Mouse (Mus musculus) neural tube, embryonic 14.5 days (tissue): ENCODE data around the gene Dact2. TPM values are rescaled to one million over a fixed set of nuclear protein-coding genes. Genes with fewer than 3 reads are reported as not detected.
A peak's percentile ranks its signal among the peaks of the same experiment; 100 is the strongest.

ENCODE experiments used
- ATAC-seq: fragments of 200-750 bp; cut with Nextera tagmentation; 2 replicates; pipeline ENCODE4 v1.8.0; 2017; ENCODE audit warnings: low read depth, mild to moderate bottlenecking, moderate TSS enrichment, moderate library complexity
- H3K27ac ChIP-seq: fragments of 300-500 bp; sonication (generic); 2 replicates; pipeline ENCODE4 v1.5.1; 2014; ENCODE audit warnings: low read depth, mild to moderate bottlenecking, control low read depth, low read length, moderate library complexity, mixed read lengths
- H3K27me3 ChIP-seq: fragments of 300-500 bp; sonication (generic); 2 replicates; pipeline ENCODE4 v1.6.1; 2014; ENCODE audit warnings: low read length; ENCODE audit not compliant: control insufficient read depth, insufficient read depth
- H3K36me3 ChIP-seq: fragments of 300-500 bp; sonication (generic); 2 replicates; pipeline ENCODE4 v1.6.1; 2014; ENCODE audit warnings: low read length, mixed read lengths; ENCODE audit not compliant: control insufficient read depth, insufficient read depth
- H3K4me1 ChIP-seq: fragments of 300-500 bp; sonication (generic); 2 replicates; pipeline ENCODE4 v1.6.1; 2014; ENCODE audit warnings: low read length; ENCODE audit not compliant: control insufficient read depth, insufficient read depth
- H3K4me2 ChIP-seq: fragments of 300-500 bp; sonication (generic); 2 replicates; pipeline ENCODE4 v1.6.1; 2014; ENCODE audit warnings: mild to moderate bottlenecking, low read depth, low read length, control low read depth
- H3K4me3 ChIP-seq: fragments of 300-500 bp; sonication (generic); 2 replicates; pipeline ENCODE4 v1.5.1; 2014; ENCODE audit warnings: low read depth, low read length, control low read depth, mixed read lengths
- H3K9ac ChIP-seq: fragments of 300-500 bp; sonication (generic); replicated peaks from 2 replicates; pipeline ENCODE4 v1.6.1; 2014; ENCODE audit warnings: low read depth, mild to moderate bottlenecking, control low read depth, low read length, mixed read lengths
- H3K9me3 ChIP-seq: fragments of 300-500 bp; sonication (generic); 2 replicates; pipeline ENCODE4 v1.6.1; 2016; ENCODE audit warnings: low read length; ENCODE audit not compliant: control insufficient read depth
- WGBS: fragments of 180-500 bp; shearing (Covaris S2); extraction: QIAGEN DNeasy Blood & Tissue Kit; methylation state at CpG from one replicate; pipeline ENCODE4 v1.1.7; 2014; 5-methylcytosine and 5-hydroxymethylcytosine counted together
- polyA plus RNA-seq: library from polyadenylated mRNA; unstranded; fragments of >200 nt; fragmentation: Nextera tagmentation; extraction: Ambion mirVana; gene quantifications from 2 replicates; pipeline ENCODE4 v1.2.1, GENCODE M21; 2014

The Dact2 gene
- polyA plus RNA-seq, 1 experiment from 2014 or later = 3.2 TPM

DNA sequence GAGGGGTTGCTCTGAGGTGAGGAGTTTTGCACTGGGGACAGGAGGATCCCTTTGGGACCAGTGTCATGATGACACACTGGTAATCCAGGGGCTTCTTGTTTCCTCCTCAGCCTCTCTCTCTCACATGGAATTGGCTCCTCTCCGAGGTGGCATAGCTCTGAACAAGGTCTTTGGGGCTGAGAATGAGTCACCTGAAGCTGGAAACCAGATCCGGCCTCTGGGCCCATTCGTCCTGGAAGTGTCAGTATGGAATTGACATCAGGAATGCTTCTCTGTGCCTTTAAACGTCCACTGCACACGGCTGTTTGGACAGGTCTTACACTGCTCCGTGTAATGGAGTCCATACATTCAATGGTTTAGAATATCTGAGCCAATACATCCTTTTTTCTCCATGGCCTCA is 33.0 kb upstream of the Dact2 start:
- no peak overlapping the region for H3K4me3 ChIP-seq
- 77% methylated on average over 6 of the region's 6 CpGs for WGBS
- ATAC-seq = no peak

DNA sequence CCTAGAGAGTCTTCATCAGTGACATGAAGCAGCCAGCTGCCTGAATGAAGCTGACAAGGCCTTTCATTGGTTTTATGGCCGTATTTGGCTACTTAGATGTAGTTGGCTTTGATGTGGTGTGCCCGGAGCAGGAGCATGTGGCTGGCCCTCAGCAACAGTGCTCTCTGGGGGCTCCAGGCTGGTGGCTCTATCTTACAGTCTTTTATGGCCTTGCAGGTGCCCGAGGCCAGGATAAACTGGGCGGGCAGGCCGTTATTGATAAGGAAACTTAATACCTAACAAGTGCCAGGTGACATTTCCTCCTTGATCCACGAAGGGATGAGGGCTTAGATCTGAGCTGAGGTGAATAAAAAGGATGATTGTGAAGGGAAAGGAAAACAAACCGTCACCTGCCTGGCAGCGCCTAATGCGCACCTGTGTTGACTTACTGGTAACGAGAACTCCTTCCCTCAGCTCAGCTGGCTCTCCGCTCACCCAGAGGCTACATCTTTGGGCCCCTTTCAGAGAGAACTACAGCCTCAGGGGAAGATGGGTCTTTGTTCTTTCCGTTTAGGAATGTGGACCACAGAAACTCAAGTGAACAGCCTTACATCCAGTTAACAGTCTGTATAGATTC is 30.8 kb upstream of the Dact2 start:
- Histone ChIP-seq H3K36me3 (no peaks in the 10 kb centered on the region), H3K4me1 (peaks cover 5% of the 10 kb centered on the region; the same call in 1 of the 2 replicates), H3K4me2 (no peak overlapping the region), H3K27me3 (no peaks in the 10 kb centered on the region), H3K27ac (no peak overlapping the region), H3K9ac (no peak overlapping the region), H3K9me3 (no peaks in the 10 kb centered on the region), H3K4me3 (no peak overlapping the region)
- 56% methylated on average over 12 of the region's 12 CpGs for WGBS
- no peak for ATAC-seq

More for the DNA sequence above, 33.0 kb upstream of the Dact2 start:
- no peaks in the 10 kb centered on the region for H3K27me3 ChIP-seq
- H3K4me1 ChIP-seq = no peaks in the 10 kb centered on the region
- H3K4me2 ChIP-seq = no peak overlapping the region
- no peaks in the 10 kb centered on the region for H3K36me3 ChIP-seq
- H3K9ac ChIP-seq = no peak overlapping the region
- no peaks in the 10 kb centered on the region for H3K9me3 ChIP-seq
- H3K27ac ChIP-seq = no peak overlapping the region

DNA sequence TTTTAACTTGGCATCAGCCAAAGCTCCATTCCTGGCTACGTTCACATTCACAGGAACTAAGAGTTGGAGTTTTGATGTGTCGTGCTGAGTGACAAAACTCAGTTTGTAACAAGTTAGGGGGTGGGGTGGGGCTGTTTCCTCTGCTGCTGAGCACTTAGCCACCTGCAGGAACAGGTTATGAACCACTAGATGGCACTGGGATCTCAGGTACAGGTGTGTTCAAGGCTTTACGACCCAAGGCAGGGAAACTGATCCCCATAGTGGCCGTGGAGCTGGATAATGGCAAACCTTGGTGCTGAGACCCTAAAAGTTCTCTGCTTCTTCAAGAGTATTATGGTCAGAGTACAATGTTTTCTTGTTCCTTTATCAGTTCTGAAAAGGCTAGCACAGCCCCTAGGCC is 29.6 kb upstream of the Dact2 start:
- no peaks in the 10 kb centered on the region for H3K9me3 ChIP-seq
- H3K4me1 ChIP-seq = peaks cover 5% of the 10 kb centered on the region; the same call in 1 of the 2 replicates
- WGBS = 61% methylated on average over 4 of the region's 4 CpGs
- H3K9ac ChIP-seq = no peak overlapping the region
- ATAC-seq = no peak
- no peak overlapping the region for H3K4me3 ChIP-seq
- H3K27me3 ChIP-seq = no peaks in the 10 kb centered on the region
- H3K27ac ChIP-seq = no peak overlapping the region
- H3K4me2 ChIP-seq = no peak overlapping the region
- H3K36me3 ChIP-seq = no peaks in the 10 kb centered on the region

DNA sequence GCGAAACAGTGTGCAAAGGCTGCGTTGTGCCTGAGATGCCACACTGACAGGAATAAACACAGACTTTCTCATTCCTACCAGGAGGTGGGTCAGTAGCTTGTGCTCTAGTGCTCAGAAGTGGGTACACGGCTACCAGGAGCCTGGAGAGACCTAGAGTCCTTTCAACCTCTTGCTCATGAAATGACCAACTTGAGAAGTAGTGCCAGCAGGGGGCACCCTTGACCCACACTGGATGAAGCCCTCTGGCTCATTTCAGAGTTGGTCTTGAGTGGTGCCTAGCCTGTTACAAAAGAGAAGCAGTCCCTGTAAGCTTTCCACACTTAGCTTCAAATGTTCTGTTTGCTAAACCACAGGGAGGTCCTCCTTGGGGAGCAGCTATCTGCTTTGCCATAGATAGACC is 28.5 kb upstream of the Dact2 start:
- Histone ChIP-seq H3K4me1 (peaks cover 5% of the 10 kb centered on the region; the same call in 1 of the 2 replicates), H3K27ac (no peak overlapping the region), H3K4me2 (no peak overlapping the region), H3K36me3 (no peaks in the 10 kb centered on the region), H3K9me3 (no peaks in the 10 kb centered on the region), H3K4me3 (no peak overlapping the region), H3K9ac (no peak overlapping the region), H3K27me3 (no peaks in the 10 kb centered on the region)
- ATAC-seq = peak; percentile 38; the same call in 1 of the 2 replicates
- 61% methylated on average over 3 of the region's 3 CpGs for WGBS

DNA sequence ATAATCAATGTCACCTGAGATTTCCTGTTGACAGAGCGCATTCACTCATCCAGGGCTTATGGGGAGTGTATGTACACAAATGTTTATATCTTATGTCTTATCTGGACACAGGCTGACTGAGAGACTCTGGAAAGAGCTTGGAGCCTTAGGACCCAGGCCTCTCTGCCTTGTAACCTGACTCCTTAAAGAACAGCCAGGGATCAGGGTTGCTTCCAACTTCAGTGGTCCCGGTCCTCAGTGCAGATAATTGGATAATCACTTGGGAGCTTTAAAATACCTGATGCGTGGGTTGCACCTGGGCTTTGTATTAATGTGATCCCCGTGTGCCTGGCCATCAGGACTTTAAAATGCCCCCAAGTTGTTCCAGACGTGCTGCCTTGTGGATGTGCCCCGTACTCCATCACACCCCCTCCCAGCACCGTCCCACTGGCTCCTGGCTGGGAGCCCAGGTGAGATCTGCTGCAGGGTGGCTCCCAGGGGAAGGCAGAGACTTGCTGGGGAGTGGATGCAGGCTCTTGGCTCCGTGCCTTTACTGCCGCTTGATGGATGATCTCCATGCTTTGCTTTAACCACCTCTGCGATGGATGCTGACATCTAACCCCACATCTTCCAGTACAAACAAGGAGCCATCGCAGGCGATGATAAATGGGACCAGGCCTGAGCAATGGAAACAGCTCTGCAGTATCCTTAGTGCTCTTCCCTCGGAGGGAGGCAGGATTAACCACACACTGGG is 26.8 kb upstream of the Dact2 start:
- WGBS = 21% methylated on average over 13 of the region's 13 CpGs
- Histone ChIP-seq H3K36me3 (no peaks in the 10 kb centered on the region), H3K27ac (no peak overlapping the region), H3K9me3 (no peaks in the 10 kb centered on the region), H3K4me2 (no peak overlapping the region), H3K9ac (no peak overlapping the region), H3K4me3 (no peak overlapping the region), H3K4me1 (peaks cover 5% of the 10 kb centered on the region; the same call in 1 of the 2 replicates), H3K27me3 (no peaks in the 10 kb centered on the region)
- peak; percentile 12; the same call in 1 of the 2 replicates for ATAC-seq

DNA sequence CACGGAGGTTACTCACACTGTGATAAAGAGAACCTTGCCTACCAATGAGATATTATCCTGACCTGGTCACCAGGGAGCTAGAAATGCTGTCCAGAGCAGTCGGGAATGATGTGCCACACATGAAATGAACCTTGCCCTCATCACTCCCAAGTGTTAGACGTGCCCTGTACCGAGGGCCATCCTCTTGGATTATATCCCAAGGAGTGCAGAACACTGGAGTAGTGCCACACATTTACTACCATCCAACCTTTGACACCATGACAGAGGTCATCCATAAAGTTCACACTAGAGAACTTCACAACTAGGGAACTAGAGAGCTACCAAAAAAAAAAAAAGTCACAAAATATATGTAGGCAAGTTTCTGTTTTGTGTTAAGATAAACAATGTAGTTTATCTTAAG is 24.3 kb upstream of the Dact2 start:
- no peaks in the 10 kb centered on the region for H3K27me3 ChIP-seq
- no peak overlapping the region for H3K4me2 ChIP-seq
- no peak overlapping the region for H3K9ac ChIP-seq
- 80% methylated on average over 4 of the region's 4 CpGs for WGBS
- H3K9me3 ChIP-seq = no peaks in the 10 kb centered on the region
- no peak overlapping the region for H3K4me3 ChIP-seq
- no peak overlapping the region for H3K27ac ChIP-seq
- H3K4me1 ChIP-seq = peaks cover 5% of the 10 kb centered on the region; the same call in 1 of the 2 replicates
- no peaks in the 10 kb centered on the region for H3K36me3 ChIP-seq
- ATAC-seq = no peak

DNA sequence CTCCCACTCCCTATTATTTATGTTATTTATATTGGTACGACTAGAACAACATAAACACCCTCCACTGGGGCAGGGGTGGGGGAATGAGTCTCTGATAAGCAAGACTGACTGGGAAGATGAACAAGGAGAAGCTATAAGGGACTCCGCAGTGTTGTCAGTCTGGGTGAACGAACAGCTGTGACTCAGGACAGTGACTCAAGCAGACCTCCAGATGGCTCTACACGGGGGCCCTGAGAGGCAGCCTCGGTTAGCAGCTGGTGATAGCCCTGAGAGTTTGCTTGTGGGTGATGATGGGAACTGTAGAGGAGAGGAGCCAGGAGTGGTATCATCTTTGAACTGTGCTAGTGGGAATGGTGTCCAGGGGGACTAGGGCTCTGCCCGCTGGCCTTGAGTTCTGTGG is 23.5 kb upstream of the Dact2 start:
- Histone ChIP-seq H3K4me2 (no peak overlapping the region), H3K9me3 (no peaks in the 10 kb centered on the region), H3K27me3 (no peaks in the 10 kb centered on the region), H3K27ac (no peak overlapping the region), H3K4me1 (peaks cover 5% of the 10 kb centered on the region; the same call in 1 of the 2 replicates), H3K36me3 (no peaks in the 10 kb centered on the region), H3K9ac (no peak overlapping the region), H3K4me3 (no peak overlapping the region)
- no peak for ATAC-seq
- WGBS = 51% methylated on average over 6 of the region's 6 CpGs

DNA sequence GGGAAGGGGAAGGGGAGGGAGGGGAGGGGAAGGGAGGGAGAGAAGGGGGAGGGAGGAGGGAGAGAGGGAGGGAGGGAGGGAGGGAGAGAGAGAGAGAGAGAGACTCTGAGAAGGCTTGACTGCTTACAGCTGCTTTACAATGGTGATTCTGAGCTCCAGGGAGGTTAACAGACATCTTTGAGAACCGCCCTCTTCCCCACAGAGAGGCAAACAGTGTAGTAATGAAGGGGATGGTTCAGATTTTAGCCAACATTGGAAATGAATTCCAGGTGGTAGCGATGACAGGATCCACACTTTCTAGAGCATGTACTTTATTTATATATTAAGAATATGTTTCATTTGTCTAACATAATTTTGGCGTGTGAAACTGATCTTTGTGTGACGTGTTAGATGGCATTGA is 22.7 kb upstream of the Dact2 start:
- no peaks in the 10 kb centered on the region for H3K9me3 ChIP-seq
- no peak for ATAC-seq
- H3K4me3 ChIP-seq = no peak overlapping the region
- H3K27me3 ChIP-seq = no peaks in the 10 kb centered on the region
- no peaks in the 10 kb centered on the region for H3K36me3 ChIP-seq
- no peak overlapping the region for H3K4me2 ChIP-seq
- H3K9ac ChIP-seq = no peak overlapping the region
- 41% methylated on average over 4 of the region's 4 CpGs for WGBS
- H3K27ac ChIP-seq = no peak overlapping the region
- H3K4me1 ChIP-seq = peaks cover 5% of the 10 kb centered on the region; the same call in 1 of the 2 replicates

DNA sequence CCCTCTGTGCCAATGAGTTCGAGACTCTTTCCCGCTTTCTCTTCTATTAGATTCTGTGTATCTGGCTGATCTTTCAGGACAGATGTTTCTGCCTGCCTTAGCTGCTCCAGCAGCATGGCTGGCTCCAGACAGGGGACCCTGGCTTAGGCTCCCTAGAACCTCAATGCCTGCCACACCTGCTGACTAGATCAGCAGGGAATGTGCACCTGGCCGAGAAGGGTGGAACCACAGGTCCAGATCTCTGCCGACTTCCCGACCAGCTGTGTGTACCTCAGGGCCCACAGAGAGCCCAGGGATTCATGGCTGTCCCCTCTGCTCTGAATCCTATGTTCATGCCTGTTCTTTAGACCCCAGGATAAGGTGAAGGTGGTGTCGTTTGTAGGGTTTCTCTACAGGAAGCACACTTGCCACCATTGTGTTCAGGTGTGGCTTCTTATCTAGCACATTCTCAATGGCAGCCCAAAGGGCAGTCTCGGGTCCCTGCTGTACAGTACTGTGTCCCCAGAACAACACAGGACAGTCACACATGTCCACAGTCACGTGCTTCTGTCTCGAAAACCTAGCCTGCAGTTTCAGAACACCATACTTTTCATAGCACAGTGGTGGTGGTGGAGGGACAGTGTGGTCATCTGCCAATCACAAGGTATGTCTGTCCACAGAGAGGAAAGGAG is 22.0 kb upstream of the Dact2 start:
- WGBS = 74% methylated on average over 9 of the region's 9 CpGs
- no peaks in the 10 kb centered on the region for H3K9me3 ChIP-seq

More for the DNA sequence above, 22.0 kb upstream of the Dact2 start:
- H3K36me3 ChIP-seq = no peaks in the 10 kb centered on the region
- H3K4me2 ChIP-seq = no peak overlapping the region
- no peaks in the 10 kb centered on the region for H3K27me3 ChIP-seq
- H3K4me3 ChIP-seq = no peak overlapping the region
- H3K27ac ChIP-seq = no peak overlapping the region
- H3K4me1 ChIP-seq = peaks cover 2% of the 10 kb centered on the region; the same call in 1 of the 2 replicates
- H3K9ac ChIP-seq = no peak overlapping the region
- no peak for ATAC-seq
